Mouse (Mus musculus): ENCODE data around the gene Selenof.
A peak's percentile ranks its signal among the peaks of the same experiment; 100 is the strongest.

Gene Selenof

DNA sequence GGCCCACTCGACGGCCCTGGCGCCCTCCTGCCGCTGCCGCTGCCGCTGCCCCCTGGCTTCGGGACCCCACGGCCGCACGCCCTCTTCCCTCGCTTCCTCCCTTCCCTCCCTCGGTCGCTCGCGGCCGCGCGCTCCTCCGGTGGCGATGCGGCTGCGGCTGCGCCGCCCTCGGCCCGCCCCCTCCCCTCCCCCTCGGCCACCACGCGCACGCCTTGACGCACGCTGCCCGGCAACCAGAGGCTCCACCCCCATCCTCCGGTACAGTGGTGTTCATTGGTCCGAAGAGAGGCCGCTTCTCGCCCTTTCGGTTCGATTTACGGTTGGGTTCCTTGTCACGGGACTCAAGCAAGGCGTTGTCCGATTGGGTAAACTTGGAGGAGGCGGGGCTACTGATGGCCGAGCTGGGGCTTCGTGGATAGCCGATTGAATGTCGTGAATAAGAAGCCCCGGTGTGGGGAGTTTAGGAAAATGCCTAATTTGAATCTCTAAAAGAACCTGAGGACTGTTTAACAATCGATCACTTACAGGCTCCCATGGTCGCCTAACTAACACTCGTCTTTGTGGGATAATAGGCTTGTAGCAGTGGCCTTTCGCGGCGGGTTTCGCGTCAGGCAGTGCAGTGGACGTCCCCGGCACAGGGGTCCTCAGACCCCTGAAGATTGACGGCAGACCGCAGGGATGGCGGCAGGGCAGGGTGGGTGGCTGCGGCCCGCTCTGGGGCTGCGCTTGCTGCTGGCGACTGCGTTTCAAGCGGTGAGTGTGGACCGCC lies at the start of gene Selenof, which contains the start of gene Hs2st1:
Gene Selenof (plus strand): TSS at position 258 of the 769 bp plus-strand sequence.
Gene Hs2st1 (minus strand): TSS at position 135 of the 769 bp plus-strand sequence.
- peak; percentile 96 for DNase-seq

DNA sequence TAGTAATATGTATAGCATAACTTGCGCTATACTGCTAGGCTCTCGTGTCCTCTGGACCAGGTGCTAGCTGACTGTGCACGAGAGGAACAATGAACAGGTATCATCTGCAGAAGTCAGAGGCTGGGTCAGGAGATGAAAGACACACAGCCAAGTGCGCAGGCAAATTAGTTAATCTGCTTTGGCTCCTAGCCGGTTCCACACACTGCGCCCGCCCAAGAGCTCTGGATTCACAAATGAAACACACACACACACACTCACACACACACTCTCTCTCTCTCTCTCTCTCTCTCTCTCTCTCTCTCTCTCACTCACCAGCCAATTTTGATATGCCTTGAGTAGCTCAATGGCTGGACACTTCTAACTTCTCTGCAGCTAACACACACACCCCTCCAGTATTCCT lies 42.2 kb upstream of the Selenof start:
- DNase-seq: no peak

DNA sequence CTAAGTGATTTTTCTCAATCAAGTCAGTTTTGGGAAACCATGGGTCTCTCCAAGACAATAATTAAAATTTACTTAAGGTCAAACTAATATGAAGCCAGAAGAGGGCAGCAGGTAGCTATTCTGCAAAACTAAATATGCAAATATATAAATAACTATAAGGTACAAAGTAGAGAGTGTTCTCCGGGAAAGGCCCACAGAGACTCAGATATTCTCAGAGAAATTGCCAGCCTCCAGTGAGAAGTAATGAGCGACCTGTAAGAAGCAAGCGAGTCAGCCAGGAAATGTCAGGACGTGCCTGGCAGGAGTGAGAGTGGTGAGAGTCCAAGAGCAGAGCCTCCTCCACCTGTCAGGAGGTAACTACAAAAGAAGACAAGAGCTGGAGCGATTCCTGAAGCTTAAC lies 39.1 kb upstream of the Selenof start:
- peak; percentile 42 for DNase-seq

DNA sequence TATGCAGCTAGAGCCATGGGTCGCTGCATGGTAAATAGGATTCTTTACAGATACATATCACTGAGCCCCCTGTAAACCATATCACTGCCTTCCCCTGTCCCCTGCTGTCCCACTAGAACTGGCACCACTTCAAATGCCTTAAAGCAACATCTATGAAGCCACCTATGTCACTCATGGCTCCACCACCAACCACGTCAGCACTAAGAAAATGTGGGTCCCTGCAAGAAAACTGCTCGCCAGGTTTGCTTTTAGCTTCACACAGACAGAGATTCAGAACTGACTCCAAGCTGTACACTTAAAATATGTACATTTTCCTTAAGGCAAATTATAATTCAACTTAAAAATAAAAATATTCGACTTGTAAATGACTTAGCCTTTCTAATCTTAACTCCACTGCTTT lies 35.0 kb upstream of the Selenof start:
- DNase-seq: no peak

DNA sequence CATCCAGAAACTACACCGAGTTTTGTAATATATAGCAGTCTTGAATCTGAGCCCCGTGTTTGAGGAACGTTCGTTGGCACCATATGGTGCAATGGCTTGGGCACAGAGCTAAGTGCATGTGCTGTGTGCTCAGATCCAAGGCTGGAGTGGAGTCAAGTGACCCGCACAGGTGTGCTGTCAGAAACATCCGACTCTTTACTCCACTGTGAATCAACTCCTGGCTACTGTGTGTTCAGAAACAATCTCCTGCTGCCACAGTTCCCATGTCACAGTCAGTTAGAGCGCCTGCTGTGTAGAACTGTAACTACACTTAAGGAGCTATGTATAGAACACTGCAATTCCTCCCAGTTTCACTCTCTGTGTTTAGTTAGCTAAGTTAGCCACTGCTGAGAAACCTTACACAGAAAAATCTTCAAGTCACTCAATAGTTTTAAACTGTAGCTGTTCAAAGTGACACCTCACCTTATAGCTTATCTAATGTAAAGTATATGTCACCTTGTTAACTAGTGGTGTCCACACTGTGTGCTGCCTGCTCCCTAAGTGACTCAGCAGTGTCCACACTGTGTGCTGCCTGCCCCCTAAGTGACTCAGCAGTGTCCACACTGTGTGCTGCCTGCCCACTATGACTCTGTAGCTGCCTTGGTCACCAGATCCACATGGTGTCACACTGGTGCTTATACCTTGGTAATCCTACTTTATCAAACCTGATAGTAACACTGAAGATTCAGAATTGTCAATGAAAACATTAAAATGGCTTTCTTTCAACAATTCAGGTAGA lies 32.8 kb upstream of the Selenof start:
- no peak for DNase-seq

DNA sequence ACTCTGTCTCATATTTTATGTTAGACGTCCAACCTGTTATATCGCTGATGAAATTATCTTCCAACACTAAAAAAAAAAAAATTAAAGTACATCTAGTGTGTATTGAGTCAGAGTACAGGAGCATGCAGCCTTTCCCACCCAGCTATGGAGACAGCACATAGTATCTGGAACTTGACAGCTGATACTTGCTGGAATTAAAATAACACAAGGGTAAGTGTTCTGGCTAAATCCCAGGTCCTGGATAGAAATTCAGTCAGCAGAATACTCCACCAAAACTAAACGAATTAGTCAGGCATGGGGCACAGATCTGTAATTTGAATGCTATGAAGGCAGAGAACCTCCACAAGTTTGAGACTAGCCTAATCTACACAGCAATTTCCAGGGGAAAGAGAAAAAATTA lies 31.1 kb upstream of the Selenof start:
- DNase-seq: no peak

DNA sequence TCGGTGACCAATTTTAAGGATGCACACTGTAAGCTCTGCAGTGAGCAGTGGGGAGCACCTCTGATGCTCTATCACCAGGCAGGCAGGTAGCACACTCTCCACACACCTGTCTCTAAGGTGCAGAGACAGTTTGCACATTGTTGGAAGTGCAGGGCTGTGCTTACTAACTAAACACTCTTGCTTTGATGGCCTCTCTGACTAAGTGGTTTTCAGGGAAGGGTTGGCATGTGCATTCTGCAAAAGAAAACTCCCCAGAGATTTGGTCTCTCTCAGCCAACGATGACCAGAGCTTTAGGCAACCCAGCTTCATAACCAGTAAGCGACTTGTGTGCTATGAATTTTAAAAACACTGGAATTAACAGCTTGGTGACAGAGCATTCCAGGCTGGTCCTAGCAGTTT lies 29.3 kb upstream of the Selenof start:
- no peak for DNase-seq

DNA sequence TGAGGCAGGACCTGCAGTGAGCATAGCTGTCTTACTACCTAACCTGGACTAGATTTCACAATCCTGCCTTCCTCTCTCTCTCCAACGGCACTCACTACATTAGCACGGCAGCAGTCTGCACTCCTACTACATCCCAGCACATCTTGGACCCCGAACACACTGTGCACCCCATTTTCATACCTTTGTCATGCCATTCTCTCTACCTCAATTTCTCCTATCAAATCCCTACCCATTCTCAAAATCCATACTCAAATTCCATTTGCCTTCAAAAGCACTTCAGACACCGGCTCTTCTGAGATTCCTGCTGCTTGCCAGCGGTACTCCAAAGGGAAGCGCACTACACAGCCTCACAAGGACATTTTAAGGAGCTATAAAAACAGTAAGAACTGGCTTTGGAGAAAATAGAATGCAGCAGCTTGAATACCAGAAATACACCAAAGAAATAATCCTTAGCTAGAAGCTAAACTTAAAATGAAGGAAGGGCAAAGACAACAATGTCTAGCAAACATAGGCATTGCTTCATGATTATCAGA lies 28.1 kb upstream of the Selenof start:
- no peak for DNase-seq

DNA sequence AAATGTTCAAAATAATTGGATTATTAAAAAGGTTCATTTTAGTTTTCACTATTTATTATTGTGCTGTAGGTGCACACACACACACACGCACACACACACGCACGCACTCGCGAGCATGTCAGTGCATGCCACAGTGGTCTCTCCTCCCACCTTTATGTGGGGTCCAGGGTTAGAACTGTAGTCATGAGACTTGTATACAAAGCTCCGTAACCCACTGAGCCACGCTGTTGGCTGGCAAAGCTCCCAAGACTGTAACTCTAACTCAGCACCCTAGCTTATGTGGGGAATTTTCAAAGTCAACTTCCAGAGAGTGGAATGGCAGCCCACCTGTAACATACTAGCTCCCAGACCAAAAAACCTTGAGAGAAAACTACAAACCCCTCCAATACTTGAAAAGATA lies 25.0 kb upstream of the Selenof start:
- no peak for DNase-seq

DNA sequence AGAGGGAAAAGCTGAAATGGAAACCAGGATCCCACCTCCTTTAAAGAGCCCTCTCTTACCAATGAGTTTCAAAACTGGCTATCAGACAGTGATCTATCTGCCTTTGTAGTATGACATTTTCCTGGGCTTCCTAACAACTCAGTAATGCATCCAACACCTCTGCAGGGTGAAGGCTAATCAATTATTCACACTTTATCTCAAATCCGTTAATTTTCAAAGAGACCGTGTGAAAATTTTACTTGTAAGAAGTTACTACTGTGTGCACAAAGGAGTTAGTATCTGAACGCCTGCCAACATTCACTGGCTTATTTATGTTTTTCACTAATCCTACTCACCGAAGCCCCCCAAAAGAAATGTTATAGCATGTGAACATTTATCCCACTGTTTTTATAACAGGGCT lies 24.3 kb upstream of the Selenof start:
- no peak for DNase-seq

DNA sequence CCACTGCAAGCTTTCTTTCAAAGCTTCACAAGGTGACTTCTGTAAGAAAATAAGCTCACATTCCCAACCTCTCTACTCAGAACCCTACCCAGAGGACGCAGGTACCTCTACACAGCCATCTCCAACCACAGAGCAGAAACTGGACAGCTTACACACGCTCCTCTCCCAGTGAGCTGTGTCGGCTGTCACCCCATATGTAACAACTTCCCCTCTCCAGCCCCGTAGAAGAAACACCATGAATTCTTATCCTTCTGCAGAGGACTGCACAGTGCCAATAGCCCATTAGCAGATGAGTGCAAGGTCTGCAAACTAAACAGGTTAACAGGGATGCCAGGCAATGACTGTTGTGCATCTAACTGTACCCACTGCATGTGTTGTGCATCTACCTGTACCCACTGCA lies 23.6 kb upstream of the Selenof start:
- DNase-seq: no peak

DNA sequence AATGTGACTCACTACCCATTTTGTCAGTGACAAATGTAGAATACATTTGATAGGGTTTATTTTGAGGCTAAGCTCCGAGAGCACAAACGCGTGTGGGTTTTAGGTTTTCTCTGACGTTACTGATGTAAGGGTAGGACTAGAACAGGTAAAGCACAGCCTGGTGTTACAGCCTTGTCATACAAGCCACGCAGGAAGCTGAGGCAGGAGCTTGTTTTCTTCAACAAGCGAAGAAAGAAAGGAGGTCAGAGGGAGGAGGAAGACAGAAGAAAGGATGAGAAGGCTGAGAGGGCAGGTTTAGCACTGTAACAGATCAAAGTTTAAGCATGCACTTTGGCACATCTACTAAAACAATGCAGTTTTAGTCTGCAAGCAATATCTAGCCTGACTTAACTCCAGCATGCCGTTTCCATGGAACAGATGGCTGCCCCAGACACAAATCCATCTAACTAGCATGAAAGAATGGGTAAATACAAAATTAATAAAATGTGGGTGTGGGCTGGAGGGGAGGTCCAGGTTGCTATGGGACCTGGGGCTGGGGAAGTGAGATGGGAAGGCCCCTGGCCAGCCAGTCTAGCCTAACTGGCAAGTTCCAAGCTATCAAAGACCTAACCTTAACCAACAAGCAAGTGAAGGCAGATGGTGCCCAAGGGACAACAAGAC lies 21.8 kb upstream of the Selenof start:
- no peak for DNase-seq

DNA sequence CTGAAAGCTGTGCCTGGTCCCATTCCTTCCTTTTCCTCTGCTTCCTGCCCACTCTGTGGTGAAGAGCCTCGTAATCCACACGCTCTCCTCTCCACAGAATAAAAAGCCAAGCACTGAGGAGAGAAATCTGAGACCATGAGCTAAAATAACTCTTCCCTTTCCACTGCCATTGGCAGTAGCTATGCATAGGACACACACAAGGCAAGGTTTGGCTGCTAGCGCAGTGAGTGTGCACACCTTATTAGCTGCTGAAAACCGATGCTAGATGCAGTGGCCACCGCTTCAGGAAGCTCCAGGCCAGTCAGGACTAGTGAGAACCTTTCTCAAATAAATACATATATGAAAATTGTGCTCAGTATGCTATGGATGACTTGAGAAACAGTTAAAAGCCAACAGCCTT lies 20.1 kb upstream of the Selenof start:
- no peak for DNase-seq

DNA sequence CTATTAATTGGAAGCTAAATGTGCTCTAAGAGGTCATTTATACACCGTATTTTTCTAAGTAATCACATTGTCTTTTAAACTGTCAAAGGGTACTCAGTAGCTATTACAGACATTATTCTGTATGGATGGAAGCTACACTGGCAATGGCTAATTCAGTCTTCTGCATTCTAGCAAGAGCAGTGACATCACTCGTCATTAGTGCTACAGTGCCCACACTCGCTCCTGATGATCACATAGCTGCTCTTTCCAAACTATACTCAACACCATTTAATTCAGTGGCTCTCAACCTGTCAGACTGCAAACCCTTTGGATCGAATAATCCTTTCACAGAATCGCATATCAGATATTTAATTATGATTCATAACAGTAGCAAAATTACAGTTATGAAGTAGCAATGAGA lies 19.4 kb upstream of the Selenof start:
- no peak for DNase-seq

DNA sequence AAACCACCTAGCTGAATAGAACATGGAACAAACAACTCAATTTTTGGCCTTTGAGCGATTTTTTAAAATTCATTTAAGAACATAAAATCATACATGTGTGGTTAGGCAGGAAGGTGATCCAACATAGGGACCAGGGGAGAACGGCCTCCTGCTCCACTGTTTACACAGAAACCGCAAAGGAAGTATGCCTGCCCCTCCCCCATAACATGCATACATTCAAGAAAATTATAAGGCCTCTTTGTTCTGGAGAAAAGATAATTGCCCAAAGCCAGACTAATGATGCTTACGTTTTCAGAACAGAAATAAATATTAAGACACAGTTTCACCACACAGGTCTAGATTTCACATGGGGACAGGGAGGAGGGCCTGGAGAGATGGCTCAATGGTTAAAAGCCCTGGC lies 18.7 kb upstream of the Selenof start:
- no peak for DNase-seq

DNA sequence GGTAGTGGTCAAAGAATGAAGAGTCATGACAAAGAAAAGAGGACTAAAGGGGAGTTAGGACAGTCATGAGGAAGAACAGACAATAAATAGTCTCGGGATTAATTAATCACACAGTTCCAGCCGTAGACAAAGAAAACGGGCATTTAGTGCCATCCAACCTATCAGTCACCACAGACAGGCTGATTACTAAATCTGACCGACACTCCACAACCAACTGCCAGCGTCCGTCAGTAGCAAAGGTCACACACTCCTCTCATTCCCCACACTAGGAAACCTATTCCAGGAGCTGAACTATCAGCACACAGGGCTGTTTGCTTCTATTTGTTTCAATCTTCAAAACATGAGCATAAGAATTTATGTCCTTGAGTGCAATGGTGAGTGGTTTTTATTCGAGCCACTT lies 16.2 kb upstream of the Selenof start:
- DNase-seq: no peak

DNA sequence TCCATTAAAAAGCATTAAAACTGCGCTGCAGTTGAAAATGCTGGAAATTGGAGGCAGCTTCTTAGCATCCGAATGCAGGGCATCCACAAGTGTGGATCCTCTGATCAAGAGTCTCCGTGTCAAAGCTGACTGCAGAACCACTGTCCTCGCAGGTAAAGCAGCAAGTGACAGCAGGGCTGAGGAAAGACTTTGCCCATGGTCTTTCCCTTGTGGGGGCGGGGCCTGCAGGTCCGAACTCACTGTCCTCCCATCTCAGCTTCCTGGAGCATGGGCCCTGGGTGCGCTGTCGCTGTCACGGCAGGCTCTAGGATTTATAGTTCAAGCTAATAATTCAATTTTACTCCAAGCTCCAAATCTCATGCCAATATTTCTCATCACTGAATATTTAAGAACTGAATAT lies 15.6 kb upstream of the Selenof start:
- DNase-seq: peak; percentile 26

DNA sequence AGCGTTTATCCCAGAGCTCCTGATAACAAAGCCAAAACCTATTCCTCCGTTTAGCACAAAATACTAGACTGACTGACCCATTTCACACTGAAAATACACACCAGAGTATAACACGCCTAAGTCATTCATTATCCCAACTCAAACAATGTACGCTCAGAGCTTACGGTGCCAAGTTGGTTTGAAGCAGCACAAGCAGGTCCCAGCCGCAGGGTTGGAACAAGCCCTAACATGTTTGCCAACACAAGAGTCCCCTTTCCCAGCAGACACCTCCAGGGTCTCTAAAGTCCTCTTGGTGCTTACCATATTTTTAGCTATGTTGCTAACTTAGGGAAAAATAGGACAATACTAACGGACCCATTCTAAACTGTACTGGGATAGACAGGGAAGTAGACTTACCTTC lies 15.0 kb upstream of the Selenof start:
- no peak for DNase-seq

DNA sequence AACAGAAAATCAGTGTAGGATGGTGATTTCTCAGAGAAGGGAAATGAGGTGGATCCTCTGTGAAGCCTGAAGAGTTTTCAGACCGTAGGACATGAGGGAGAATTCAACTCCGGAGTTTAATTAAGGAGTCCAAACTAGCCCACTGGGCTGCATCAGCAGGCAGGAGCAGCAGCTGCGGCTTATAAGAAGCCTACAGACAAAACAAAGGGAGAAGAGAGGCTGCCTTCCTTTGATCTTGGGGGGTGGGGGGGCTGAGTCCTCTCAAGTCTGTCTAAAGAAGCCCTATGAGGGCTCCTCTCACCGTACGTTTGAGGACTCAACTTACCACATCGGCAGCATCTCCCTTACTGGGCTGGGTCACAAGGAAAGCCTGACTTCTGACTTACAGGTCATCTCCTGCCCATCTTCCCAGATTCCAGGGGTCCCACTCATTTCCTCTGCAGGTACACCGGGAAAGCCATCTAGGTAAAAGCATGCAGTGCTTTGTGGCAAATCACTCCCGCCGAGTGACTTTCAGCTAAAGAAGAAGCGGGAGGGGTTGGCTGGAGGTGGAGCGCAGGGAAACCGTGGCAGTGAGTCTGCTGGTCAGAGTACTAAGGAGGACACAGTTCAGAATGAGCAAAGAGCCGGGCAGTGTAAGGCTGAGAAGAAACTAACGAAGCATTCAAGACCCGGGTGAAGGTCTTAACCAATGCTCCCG lies 13.3 kb upstream of the Selenof start:
- peak; percentile 35 for DNase-seq

DNA sequence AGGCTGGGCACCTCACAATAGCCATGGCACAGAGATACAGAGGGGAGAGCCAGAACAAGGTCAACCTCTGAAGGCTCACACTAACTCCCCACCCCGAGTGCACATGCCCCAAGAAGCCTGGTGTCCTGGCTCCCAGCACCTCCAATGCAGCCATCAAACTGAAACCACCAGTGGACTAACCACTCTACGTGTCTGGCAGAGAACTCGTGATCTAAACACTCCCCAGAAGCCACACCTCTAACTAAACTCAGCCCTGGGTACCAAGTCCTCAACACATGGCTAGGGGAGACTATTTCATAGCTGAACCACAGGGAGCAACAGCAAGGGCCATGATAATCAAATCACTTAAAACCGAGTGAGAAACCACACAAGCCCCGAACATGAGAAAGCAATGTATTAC lies 11.8 kb upstream of the Selenof start:
- no peak for DNase-seq

DNA sequence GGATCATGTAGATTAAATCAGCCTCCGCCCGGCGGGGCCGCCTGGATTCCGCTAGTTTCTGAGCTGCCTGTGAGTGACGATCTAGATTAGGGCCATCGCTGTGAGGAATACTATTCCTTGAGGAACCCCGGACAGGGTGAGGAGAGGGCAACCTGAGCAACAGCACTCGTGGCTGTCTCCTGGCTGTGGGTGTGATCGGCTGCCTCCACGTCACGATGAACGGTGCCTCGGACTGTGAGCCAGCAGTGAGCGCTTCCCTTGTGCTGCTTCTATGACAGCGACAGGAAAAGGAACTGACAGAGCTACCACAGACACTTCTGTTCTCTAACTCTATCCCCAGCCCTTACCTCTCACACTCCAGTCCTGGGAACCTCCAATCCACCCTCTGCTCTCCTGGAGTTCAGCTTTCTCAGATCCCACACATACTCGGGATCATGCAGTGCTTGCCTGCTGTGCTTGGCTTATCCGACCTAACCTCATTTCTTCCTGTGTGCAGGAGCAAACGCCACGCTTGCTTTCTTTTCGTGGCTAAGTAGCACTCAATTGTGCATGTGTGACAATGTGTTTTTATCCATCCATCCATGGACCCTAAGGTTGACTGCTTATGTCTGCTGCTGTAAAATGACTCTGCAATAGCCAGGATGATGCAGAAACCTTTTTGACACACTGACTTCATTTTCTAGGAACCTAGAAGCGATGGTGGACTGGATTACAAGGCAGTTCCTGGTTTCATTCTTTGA lies 8.4 kb upstream of the Selenof start:
- no peak for DNase-seq

DNA sequence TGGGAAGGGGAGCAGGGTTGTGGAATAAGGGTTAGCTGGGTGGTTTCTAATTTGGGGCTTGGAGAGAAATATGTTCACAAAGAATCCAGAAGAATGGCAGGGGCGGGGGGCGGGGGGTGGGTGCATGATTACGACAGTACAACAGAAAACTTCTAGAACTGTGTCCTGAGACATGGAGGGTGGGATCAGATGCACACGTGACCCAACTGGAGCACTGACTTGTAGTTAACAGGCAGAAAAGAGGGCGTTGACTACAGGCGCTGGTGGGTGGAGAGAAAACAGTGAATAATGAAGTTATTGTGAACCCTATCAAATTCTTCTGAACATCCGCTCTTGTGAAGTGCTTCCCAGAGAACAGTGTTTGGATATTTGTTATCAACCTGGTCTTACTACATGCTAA lies 6.2 kb upstream of the Selenof start:
- no peak for DNase-seq

All from kidney, adult 18-20 months (tissue).